Mouse (Mus musculus): ENCODE results near the gene Mars2. TPM values are rescaled to one million over a fixed set of nuclear protein-coding genes. Genes with fewer than 3 reads are reported as not detected.

Gene Mars2
- polyA plus RNA-seq (2015; fragmentation: Nextera tagmentation; extraction: Ambion mirVana), result 2.9 and 3.2 TPM in 2 replicates

- H3K36me3 ChIP-seq, result no peaks in the 10 kb centered on the region
- H3K4me2 ChIP-seq, result peak within 1 kb of the TSS; percentile 99
- H3K9ac ChIP-seq, result peak within 1 kb of the TSS; percentile 88
- peak; percentile 94 for ATAC-seq (ENCODE audit: extremely low read depth, insufficient number of reproducible peaks, low FRiP score, low TSS enrichment)
- WGBS, result under 1% methylated on average over 82 of the region's 82 CpGs
- no peaks in the 10 kb centered on the region for H3K27me3 ChIP-seq (replicated peaks)
- peak within 1 kb of the TSS; percentile 89 for H3K4me3 ChIP-seq
- H3K27ac ChIP-seq (replicated peaks), result peak within 1 kb of the TSS; percentile 78
- H3K9me3 ChIP-seq, result no peaks in the 10 kb centered on the region
- H3K4me1 ChIP-seq, result peaks cover 31% of the 10 kb centered on the region
These were observed at the start of gene Mars2 for GRCm38 (mm10) chr1:55236890-55237642. TSS of gene Mars2 (plus strand) at chr1:55237177.

- no peaks in the 10 kb centered on the region for H3K36me3 ChIP-seq
- H3K27ac ChIP-seq (replicated peaks), result peak overlapping the region; percentile 55
- H3K9ac ChIP-seq, result peak overlapping the region; percentile 68
- H3K27me3 ChIP-seq (replicated peaks), result no peaks in the 10 kb centered on the region
- 18% methylated on average over 8 of the region's 8 CpGs for WGBS
- H3K9me3 ChIP-seq, result no peaks in the 10 kb centered on the region
- peaks cover 40% of the 10 kb centered on the region for H3K4me1 ChIP-seq
- H3K4me2 ChIP-seq, result peak overlapping the region; percentile 63
- no peak for ATAC-seq (ENCODE audit: extremely low read depth, insufficient number of reproducible peaks, low FRiP score, low TSS enrichment)
- peak overlapping the region; percentile 40 for H3K4me3 ChIP-seq
These were observed 45.0 kb upstream of the Mars2 start for GRCm38 (mm10) chr1:55192015-55192414.

DNA sequence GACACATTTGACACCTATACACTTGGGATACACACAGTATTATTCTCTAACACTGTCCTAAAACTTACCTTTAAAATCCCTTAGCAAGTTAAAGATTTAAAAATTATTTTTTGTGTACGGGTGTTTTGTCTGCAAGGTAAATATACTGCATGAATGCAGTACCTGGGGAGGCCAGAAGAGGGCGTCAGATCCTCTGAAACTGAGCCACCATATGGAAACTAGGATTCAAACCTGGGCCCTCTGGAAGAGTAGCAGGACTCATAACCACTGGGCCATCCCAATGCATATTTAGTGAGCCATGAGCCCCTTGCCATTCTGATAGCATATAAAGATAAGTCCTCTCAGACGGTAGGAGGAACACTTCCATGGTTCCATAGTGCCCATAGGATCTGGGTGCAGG is 44.2 kb upstream of the Mars2 start:
- Histone ChIP-seq H3K4me3 (no peak overlapping the region), H3K36me3 (no peaks in the 10 kb centered on the region), H3K27ac (replicated peaks) (peak overlapping the region; percentile 79), H3K4me1 (peaks cover 40% of the 10 kb centered on the region), H3K9me3 (no peaks in the 10 kb centered on the region), H3K9ac (0 out of 2 replicates have a peak overlapping the region, but pooled peaks have one; percentile 30), H3K4me2 (no peak overlapping the region), H3K27me3 (replicated peaks) (no peaks in the 10 kb centered on the region)
- WGBS, result 41% methylated on average over 3 of the region's 3 CpGs
- no peak for ATAC-seq (ENCODE audit: extremely low read depth, insufficient number of reproducible peaks, low FRiP score, low TSS enrichment)

DNA sequence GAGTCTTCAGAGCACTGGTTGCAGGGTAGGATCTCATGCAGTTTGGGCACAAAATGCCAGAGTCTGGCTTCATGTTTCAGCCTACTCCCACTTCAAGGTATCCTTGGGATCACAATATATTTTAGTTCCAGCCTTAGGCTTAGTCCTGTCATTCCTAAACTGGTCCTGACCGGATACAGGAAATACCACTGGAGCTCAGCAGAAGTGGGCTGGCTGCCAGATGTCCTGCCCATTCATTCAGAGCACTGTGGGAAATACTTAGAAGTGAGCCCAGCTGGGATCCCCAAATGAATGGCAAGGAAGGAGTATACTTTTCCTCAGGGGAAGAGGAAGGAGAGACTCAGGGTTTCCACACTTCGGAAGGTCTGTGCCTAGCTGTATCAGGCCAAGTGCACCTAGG is 43.7 kb upstream of the Mars2 start:
- Histone ChIP-seq H3K36me3 (no peaks in the 10 kb centered on the region), H3K9me3 (no peaks in the 10 kb centered on the region), H3K4me2 (no peak overlapping the region), H3K9ac (0 out of 2 replicates have a peak overlapping the region, but pooled peaks have one; percentile 30), H3K4me1 (peaks cover 40% of the 10 kb centered on the region), H3K4me3 (no peak overlapping the region), H3K27me3 (replicated peaks) (no peaks in the 10 kb centered on the region), H3K27ac (replicated peaks) (peak overlapping the region; percentile 79)
- 29% methylated on average over 2 of the region's 2 CpGs for WGBS
- peak; percentile 65 for ATAC-seq (ENCODE audit: extremely low read depth, insufficient number of reproducible peaks, low FRiP score, low TSS enrichment)

DNA sequence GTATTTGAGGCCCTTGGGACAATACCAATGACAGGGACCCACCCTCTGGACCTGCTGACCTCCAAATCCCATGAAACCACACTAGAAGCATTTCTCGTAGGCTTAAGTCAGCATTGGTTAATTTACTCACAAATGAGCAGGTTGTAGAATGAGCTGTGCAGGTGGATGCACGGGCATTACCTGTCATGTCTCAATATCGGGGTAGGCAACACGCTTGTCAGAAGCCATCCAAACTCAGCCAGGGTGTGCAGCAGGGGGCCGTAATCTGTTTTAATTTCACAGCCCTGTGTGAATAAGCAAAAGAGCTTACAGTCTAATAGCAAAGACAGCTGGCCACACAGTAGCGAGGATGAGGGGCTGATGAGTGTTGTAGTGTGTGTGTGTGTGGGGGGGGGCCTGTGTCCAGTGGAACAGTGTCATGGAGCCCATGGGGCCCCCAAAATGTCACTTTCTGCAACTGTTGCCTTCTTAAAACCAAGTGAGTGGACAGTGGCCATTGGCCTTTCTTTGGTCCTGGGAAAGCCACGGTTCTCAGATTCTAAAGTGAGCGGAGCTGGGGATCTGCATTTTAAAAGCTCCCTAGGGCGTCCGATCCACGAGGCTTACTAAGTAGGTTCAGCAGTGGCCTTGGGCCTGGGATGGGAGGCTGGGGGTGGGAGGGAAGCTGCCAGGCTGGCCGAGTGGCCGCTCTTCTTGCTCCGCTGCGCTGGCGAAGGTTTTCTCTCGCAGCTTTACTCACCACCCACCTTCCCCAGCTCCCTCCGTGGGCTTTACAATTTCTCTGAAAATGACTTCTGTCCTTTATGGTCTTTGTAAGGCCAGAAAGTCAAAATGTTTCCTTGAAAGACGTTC is 42.7 kb upstream of the Mars2 start:
- Histone ChIP-seq H3K4me3 (no peak overlapping the region), H3K36me3 (no peaks in the 10 kb centered on the region), H3K9ac (no peak overlapping the region), H3K4me2 (no peak overlapping the region), H3K27ac (replicated peaks) (peak overlapping the region; percentile 79), H3K9me3 (no peaks in the 10 kb centered on the region), H3K4me1 (peaks cover 40% of the 10 kb centered on the region), H3K27me3 (replicated peaks) (no peaks in the 10 kb centered on the region)
- ATAC-seq (ENCODE audit: extremely low read depth, insufficient number of reproducible peaks, low FRiP score, low TSS enrichment), result no peak
- WGBS, result 61% methylated on average over 19 of the region's 19 CpGs

GRCm38 (mm10) chr1:55195021-55195420 is 42.0 kb upstream of the Mars2 start:
- Histone ChIP-seq H3K9ac (no peak overlapping the region), H3K27me3 (replicated peaks) (no peaks in the 10 kb centered on the region), H3K4me1 (peaks cover 40% of the 10 kb centered on the region), H3K9me3 (no peaks in the 10 kb centered on the region), H3K4me3 (no peak overlapping the region), H3K4me2 (no peak overlapping the region), H3K27ac (replicated peaks) (no peak overlapping the region), H3K36me3 (no peaks in the 10 kb centered on the region)
- 75% methylated on average over 4 of the region's 4 CpGs for WGBS
- ATAC-seq (ENCODE audit: extremely low read depth, insufficient number of reproducible peaks, low FRiP score, low TSS enrichment), result no peak

DNA sequence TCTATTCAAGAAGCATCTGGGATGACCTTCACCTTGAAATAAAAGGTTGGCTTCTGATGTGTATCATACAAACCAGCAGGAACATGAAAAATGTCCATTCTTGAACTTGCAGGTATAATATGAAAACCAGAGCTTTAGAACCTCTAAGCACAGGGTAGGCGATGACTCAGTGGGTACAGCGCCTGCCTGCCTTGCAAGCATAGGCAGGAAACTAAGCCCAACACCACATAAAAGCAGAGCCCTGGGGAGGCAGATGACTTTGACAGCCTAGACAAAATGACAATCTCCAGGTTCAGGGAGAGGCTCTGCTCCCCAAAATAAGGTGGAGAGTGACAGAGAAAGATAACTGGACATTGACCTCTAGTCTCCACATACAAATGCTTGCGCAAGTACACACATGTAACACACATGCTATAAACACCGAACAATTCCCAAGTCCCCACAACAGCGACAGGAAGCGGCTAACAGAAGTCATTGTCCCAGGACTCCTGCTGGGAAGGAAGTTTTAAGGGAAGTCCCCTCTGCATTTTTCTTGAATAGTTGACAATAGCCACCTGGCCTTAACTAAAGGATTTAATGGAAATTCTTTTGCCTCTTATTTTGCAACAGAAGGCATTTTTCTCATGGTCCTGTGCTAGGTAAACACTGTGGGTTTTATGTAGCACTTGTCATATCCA is 40.5 kb upstream of the Mars2 start:
- Histone ChIP-seq H3K9ac (no peak overlapping the region), H3K36me3 (no peaks in the 10 kb centered on the region), H3K4me2 (no peak overlapping the region), H3K4me3 (no peak overlapping the region), H3K4me1 (peaks cover 46% of the 10 kb centered on the region), H3K27ac (replicated peaks) (peak overlapping the region; percentile 42; the same call in 1 of the 2 replicates), H3K27me3 (replicated peaks) (no peaks in the 10 kb centered on the region), H3K9me3 (no peaks in the 10 kb centered on the region)
- 51% methylated on average over 6 of the region's 6 CpGs for WGBS
- no peak for ATAC-seq (ENCODE audit: extremely low read depth, insufficient number of reproducible peaks, low FRiP score, low TSS enrichment)

DNA sequence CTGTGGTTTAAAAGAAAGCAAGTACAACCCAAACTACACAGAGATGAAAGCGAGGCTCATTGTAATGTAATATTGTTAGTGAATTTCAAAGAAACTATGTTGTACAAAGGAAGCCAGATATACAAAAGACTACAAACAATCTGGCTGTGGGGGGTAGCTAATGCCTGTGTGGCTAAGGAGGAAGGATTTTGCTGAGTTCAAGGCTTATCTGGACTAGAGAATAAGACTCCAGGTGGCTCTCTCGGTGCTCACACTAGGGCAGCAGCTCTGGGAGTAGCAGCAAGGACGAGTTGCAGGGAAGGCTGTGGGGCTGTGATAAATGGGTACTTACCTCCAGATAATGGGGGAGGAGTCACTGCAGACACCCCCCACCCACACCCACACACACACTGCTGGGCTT is 38.3 kb upstream of the Mars2 start:
- Histone ChIP-seq H3K4me1 (peaks cover 37% of the 10 kb centered on the region), H3K27ac (replicated peaks) (no peak overlapping the region), H3K27me3 (replicated peaks) (no peaks in the 10 kb centered on the region), H3K9me3 (no peaks in the 10 kb centered on the region), H3K4me2 (no peak overlapping the region), H3K36me3 (peaks cover 3% of the 10 kb centered on the region; the same call in 1 of the 2 replicates), H3K9ac (no peak overlapping the region), H3K4me3 (no peak overlapping the region)
- 30% methylated on average over 3 of the region's 3 CpGs for WGBS
- ATAC-seq (ENCODE audit: extremely low read depth, insufficient number of reproducible peaks, low FRiP score, low TSS enrichment), result no peak

- peak overlapping the region; percentile 1; the same call in 1 of the 2 replicates for H3K4me3 ChIP-seq
- 55% methylated on average over 18 of the region's 18 CpGs for WGBS
- ATAC-seq (ENCODE audit: extremely low read depth, insufficient number of reproducible peaks, low FRiP score, low TSS enrichment), result peak; percentile 42; the same call in 1 of the 2 replicates
- peak overlapping the region; percentile 37 for H3K9ac ChIP-seq
- no peaks in the 10 kb centered on the region for H3K27me3 ChIP-seq (replicated peaks)
- H3K36me3 ChIP-seq, result peaks cover 9% of the 10 kb centered on the region
- peaks cover 18% of the 10 kb centered on the region for H3K4me1 ChIP-seq
- no peaks in the 10 kb centered on the region for H3K9me3 ChIP-seq
- peak overlapping the region; percentile 81 for H3K27ac ChIP-seq (replicated peaks)
- H3K4me2 ChIP-seq, result peak overlapping the region; percentile 48
These were observed 34.9 kb upstream of the Mars2 start for GRCm38 (mm10) chr1:55201850-55202752.

DNA sequence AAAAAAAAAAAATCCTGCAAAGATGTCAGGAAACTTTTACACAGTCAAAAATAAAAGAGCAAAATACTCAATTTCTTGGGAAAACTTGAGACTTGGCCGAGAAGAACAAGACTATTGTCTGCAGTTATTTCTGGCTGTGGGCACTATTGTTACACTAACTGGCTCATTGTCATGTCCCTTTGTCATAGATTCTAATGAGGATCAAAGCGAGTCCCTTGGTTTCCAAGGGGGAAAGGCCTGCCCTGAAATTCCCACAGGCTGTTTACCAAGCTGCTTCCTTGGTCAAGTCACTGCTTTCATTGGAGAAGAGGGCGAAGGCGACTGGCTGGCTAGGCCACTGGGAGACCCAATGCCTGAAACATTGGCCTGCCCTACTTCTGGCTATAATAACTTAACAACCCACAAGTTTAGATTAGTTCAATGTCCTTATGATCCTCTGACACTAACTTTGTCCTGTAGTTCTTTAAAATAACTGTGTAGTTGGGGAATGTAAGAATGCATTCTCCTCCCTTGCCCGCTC is 31.1 kb upstream of the Mars2 start:
- Histone ChIP-seq H3K4me2 (no peak overlapping the region), H3K4me3 (no peak overlapping the region), H3K4me1 (peaks cover 40% of the 10 kb centered on the region), H3K9ac (no peak overlapping the region), H3K36me3 (peaks cover 10% of the 10 kb centered on the region), H3K27me3 (replicated peaks) (no peaks in the 10 kb centered on the region), H3K9me3 (no peaks in the 10 kb centered on the region), H3K27ac (replicated peaks) (no peak overlapping the region)
- 69% methylated on average over 5 of the region's 5 CpGs for WGBS
- no peak for ATAC-seq (ENCODE audit: extremely low read depth, insufficient number of reproducible peaks, low FRiP score, low TSS enrichment)
